Mouse (Mus musculus): ENCODE measurements around the gene Toporsl.

Gene Toporsl

GRCm38 (mm10) chr4:52595927-52596326 lies at the start of gene Toporsl:
Gene Toporsl (plus strand): TSS chr4:52596274.
- DNase-seq: no peak

DNA sequence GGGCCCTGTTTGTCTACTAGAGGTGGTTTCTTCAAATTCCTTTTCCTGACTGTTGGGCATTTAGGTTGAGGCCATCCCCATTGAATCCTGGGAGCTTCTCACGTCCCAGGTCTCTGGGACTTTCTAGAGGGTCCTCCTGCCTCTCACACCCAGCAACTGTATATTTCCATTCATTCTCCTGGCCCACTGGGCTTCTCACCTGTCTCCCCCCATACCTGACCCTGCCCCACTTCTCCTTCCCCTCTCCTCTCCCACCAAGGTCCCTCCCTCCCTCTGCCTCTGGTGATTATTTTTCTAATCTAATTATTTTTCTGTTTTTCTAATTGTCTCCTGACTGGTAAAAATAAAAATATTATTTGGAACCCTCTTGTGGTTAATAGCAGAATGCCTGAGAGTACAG lies 38.4 kb upstream of the Toporsl start:
- no peak for DNase-seq

DNA sequence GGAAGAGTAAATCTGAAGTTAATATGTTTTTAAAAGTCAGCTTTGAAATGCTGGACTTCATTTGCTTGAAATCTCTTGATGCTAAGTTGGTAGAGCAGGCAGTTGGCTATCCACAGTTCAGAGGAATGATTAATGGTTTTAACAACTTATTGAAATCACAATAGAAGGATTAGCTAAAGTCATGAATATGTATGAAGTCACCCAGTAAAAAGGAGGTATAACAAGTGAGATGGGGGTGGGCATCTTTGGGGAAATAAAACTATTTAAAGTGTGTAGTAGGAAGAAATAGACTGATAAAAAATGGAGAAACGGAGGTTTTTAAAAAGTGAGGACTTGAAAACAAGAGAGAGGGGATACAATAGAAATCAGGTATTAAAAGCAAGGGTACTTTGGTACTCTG lies 38.0 kb upstream of the Toporsl start:
- no peak for DNase-seq

GRCm38 (mm10) chr4:52563859-52564258 lies 32.2 kb upstream of the Toporsl start:
- no peak for DNase-seq

DNA sequence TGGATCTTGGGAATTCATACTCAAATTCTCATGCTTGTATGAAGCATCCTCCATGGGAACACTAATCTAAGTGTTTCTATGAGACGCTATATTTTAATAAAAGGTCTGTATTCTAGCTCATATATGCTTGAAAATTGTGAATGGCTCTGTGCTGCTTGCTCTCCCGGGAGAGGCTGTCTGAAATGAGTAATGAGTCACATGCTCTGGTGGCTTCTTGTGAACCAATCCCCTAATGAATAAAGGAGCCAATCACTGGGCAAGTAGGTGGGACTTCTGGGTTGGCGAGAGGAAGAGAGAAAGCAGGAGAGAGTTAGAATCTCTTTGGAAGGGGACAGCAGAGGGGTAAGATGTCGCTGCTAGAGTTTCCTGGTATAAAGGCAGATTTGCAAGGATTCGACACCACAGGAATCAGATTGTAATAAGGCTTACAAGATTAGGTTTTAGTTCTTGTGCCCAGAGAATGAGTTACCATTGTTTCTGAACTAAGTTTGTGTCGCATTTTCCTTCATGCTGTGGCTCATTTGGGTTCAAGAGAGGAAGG lies 9.8 kb upstream of the Toporsl start:
- no peak for DNase-seq

DNA sequence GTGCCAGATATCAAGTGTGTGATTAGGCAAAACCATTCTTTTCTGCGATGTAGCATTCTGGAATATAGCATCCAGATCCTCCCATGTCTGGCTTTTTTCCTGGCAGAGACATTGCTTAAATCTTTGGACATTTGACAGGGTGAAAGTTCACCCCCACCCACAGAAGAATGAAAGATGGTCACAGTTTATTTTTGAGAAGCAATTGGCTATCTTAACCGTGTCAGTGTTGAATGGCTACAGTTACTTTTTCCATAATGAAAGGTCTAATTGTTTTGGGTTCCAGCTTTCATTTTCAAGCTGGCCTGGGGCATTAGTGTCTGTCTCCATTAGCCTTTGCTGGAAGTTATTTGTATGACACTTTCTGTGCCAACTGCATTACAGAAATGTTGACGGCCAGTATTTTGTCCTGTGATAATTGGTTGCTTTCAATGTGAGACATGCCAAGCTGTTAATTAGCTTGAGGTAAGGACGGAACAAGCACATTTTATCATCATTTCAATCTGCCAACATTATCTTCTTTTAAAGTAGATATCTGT lies 2.2 kb upstream of the Toporsl start:
- DNase-seq: no peak

DNA sequence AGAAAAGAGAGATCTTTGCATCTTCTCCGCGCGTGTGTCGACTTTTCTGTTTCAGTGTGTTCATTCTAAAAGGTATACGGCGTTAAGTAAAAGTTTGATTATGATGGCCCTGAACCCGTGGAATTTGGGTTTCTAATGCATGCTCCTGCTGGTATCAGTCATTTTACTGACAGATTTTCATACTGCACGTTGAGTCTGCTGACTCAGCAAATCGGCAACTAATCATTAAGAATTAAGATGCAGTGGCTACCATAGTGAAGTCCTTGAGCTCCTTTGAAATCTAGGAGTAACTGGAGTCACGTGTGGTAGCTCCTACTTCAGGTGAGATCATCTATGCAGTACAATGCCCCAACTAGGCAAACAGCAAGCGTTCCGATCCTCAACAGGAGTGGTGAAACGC lies 1.4 kb upstream of the Toporsl start:
- DNase-seq: no peak

- DNase-seq: no peak
Measured at GRCm38 (mm10) chr4:52598180-52598881, 2.3 kb downstream of the Toporsl start.

DNA sequence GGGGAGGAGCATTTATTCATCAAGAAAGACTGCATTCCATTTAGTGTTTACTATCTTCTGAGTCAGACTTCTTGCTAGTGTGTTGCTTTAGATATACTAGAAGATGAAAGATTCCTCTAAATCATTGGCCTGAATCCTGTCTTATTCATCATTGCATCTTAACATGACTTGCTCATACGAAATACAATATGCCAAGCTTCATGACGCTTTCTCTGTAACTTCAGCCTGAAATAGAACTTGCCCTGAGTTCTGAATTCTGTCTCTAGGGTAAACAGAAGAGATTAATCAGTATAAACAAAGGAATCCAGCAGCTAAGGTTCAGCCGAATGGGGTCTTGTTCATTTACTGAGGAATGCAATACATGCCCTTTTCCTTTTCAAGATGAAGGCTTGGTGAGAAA lies 10.8 kb downstream of the Toporsl start:
- DNase-seq: no peak

DNA sequence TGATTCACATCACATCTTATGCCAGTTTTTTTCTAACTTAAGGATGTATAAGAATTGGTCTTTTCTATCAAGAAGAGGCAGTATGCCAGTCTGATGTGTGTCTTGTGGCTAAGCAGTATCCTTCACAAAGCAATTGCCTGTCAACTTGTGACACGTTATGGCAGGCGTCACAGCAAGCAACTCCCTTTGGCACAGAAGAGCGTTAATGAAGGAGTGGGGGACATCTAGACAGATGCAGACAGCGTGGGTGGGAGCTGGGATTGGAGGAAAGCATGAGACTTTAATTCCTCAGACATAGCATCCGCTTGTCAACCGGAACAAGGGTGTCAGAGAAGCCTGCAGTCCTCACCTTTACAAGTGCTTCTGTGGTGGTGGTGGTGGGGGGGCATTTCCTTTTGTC lies 38.9 kb downstream of the Toporsl start:
- DNase-seq: no peak

- DNase-seq: no peak
Measured at GRCm38 (mm10) chr4:52647791-52648190, 51.7 kb downstream of the Toporsl start.

DNA sequence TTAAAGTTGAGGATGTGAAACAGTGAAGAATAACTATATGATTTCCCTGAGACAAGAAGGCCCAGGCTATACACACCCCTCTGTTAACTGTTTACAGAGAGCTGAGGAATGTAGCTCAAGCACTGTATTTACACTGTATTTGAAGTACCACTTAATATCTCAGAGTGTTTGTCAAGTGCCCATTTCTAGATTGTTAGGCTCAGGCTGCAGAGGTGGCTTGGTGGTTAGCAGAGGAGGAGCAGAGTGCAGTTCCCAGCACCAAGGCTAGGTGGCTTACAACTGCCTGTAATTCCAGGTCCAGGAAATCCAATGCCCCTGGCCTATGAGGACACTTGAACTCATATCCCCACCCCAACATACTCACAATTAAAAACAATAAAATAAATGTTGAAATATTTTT lies 63.6 kb downstream of the Toporsl start:
- DNase-seq: no peak

DNA sequence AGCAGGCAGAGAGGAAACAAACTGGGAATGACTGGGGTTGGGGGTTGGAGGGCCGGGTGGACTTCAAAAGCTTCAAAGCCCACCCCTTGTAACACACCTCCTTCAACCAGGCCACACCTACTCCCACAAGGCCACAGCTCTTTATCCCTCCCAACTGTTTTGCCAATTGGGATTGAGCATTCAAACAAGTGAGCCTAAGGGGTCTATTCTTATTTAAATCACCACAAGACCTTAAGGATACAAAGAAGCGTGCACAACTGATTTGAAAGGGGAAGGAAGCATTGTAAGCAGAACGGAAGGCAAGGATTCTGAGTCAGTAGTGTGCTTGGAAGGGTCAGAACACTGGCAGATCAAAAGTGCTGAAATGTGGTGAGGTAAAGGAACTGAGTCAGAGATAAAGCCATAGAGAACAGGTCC lies 64.6 kb downstream of the Toporsl start:
- DNase-seq: no peak

DNA sequence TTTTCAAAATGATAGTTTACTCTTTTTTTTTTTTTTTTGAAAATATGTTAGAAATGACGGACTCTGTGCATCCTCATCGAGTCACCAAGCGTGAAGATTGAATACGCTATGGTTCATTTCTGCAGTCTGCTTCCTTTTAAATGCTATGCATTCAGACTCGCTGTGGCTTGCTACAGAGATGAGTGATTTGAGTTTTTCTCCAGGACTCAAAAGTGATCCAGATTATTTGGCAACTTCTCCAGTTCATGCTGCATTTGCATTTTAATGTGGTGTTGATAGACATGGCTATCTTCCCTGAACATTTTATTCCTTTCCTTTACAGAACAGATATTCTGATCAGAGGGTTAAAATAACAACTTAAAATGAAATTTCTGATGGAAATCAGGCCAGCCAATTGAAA lies 65.2 kb downstream of the Toporsl start:
- no peak for DNase-seq

All from thymus, postnatal 14 days (tissue).